Mouse (Mus musculus) T-helper 2 cell (primary cell): Measurements from ENCODE around the gene Dlgap1.

Experiments
- in situ Hi-C: fragments of 300-600 bp; cut with MboI, MseI; formaldehyde crosslinking; loops from one replicate; pipeline ENCODE4 v1.15.1; 2025; ENCODE audit warnings: high pct_unique_total_duplicates

The Dlgap1 gene

GRCm38 (mm10) chr17:70614407-70615060 is 645.7 kb downstream of the Dlgap1 start:
- in situ Hi-C loops: no loop called here

GRCm38 (mm10) chr17:70622493-70622892 is 653.6 kb downstream of the Dlgap1 start:
- in situ Hi-C loops: no loop called here

DNA sequence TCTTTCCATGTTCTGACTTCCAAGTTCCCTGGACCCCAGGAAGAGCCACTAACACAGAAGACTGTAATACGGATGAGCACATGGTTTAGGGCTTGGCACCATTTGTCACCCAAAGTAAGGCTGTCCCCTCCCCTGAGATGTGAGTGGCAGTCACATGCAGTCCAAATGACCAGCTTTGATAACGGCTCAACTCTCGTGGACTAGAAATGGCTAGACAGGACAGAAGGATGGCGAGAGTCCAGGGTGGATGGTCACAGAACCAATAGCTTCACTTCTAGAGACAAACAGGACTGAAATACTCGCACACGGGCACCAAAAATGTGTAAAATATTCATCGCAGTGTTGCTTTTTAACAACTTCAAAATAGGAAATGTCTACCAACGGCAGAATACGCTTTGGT is 657.5 kb downstream of the Dlgap1 start:
- in situ Hi-C loops: no loop called here

DNA sequence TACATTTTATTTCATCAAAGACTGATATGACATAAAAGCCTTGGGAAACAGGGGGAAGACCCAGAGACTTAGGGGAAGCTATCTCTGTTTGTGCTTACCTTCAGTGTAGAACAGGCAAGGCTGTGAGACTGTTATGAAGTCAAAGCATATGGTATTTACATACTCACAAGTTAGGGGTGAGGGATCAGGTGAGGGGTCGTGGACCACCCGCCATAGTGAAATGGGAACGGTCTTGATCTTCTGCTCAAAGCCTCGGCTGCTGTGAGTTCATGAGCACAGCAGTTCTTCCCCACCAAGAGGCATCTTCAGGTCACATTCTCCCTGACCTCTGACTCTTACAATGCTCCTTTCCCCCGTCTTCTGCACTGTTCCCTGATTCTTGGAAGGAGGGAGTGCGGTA is 658.1 kb downstream of the Dlgap1 start:
- in situ Hi-C loops: no loop called here

DNA sequence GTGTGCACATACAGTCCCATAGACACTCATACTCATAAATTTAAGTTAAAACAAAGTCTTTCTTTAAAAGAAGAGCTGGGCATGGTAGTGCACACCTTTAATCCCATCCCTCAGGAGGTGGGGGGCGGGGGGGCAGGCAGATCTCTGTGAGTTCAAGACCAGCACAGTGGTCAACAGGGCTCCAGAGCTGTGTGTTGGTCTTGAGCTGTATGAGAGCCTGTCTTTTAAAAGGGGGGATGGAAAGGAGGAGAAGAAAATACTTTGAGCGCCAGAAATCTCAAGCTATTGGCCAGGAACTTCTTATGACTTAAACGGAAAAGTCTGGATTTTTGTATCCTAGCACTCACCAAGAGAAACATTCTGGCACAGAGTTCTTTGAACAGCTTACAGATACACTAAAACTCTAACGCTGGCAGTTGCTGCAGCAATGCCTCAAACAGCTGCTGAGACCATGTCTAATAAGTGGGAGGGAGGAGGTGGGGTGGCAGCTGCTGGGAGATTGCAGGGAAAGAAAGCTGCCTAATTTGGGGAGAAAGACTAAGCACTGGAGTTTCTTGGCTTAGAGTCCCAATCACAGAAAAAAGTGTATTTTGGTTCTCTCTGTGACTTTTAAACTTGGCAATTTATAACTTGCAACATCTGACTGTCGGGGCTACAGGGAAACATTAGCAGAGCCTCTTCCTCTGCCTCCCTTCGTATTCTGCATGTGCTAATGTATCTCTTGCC is 660.9 kb downstream of the Dlgap1 start:
- in situ Hi-C loops: no loop called here

- in situ Hi-C loops: no loop called here
Observed at GRCm38 (mm10) chr17:70633181-70633944, 664.5 kb downstream of the Dlgap1 start.

- in situ Hi-C loops: no loop called here
Observed at GRCm38 (mm10) chr17:70643211-70643610, 674.3 kb downstream of the Dlgap1 start.

DNA sequence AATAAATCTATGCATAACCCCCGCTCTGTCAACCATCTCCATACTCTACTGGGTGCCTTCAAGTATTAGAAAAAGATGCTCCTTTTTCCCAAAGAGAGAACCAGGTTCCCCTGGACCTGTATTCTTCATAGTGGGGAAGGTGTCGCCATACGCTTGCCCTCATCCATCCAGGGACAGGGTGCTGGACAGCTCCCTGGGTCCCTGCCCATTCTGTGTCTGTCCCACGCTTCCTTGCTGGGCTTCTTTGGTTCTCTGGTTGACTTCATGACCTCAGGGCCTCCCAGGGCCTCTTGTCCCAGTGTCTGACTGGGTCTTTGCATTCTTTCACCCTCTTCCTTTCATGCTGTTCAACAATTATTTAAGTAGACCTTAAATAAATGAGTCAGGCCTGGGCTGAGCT is 677.8 kb downstream of the Dlgap1 start:
- in situ Hi-C loops: no loop called here

DNA sequence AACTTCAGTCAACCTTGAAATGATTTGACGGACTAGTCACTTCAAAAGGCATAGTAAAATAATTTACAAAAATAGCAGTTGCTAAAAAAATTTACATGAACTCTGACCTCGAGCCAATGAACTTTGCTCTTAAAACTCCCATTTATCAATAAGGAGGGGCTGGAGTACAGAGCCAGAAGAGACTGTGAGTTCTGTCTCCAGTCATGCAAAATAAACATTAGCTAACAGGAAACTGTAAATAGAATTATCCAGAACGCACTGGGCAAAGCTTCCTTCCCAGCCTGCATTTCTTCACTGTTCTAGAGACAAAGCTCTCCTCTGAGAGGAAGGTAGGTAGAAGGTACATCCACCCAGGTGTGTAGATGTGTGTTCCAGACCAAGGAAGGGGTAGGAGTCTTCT is 692.5 kb downstream of the Dlgap1 start:
- in situ Hi-C loops: loop anchor here (25.0 kb wide), 1 partner anchor 1174 kb away; no protein-coding TSS in a partner anchor

GRCm38 (mm10) chr17:70663992-70664391 is 695.1 kb downstream of the Dlgap1 start:
- in situ Hi-C loops: loop anchor here (25.0 kb wide), 1 partner anchor 1177 kb away; no protein-coding TSS in a partner anchor

GRCm38 (mm10) chr17:70664484-70665040 is 695.7 kb downstream of the Dlgap1 start:
- in situ Hi-C loops: loop anchor here (25.0 kb wide), 1 partner anchor 1177 kb away; no protein-coding TSS in a partner anchor

- in situ Hi-C loops: loop anchor here (25.0 kb wide), 1 partner anchor 1187 kb away; no protein-coding TSS in a partner anchor
Observed at GRCm38 (mm10) chr17:70673985-70674384, 705.1 kb downstream of the Dlgap1 start.

DNA sequence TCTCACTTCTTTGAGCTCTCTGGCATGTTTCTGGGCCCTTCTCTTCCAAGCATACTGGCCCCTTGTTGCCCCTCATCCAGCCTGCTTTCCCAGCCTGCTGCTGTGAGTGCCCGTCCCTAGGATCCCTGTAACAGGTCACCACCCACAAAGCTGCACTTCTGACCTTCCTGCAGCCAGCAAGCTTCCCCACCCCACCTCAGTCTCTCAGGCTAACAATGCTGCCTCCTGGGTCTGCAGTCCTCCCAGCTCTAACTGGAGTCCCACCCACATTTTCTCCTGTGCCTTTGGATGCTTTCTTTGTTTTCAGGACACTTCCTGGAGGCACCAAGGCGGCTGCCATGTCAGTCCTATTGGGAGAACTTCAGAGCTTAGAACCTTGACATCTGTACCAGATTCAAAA is 707.6 kb downstream of the Dlgap1 start:
- in situ Hi-C loops: no loop called here

- in situ Hi-C loops: no loop called here
Observed at GRCm38 (mm10) chr17:70683561-70684167, 714.8 kb downstream of the Dlgap1 start.

- in situ Hi-C loops: no loop called here
Observed at GRCm38 (mm10) chr17:70690174-70690573, 721.3 kb downstream of the Dlgap1 start.

GRCm38 (mm10) chr17:70690598-70690997 is 721.7 kb downstream of the Dlgap1 start:
- in situ Hi-C loops: no loop called here

DNA sequence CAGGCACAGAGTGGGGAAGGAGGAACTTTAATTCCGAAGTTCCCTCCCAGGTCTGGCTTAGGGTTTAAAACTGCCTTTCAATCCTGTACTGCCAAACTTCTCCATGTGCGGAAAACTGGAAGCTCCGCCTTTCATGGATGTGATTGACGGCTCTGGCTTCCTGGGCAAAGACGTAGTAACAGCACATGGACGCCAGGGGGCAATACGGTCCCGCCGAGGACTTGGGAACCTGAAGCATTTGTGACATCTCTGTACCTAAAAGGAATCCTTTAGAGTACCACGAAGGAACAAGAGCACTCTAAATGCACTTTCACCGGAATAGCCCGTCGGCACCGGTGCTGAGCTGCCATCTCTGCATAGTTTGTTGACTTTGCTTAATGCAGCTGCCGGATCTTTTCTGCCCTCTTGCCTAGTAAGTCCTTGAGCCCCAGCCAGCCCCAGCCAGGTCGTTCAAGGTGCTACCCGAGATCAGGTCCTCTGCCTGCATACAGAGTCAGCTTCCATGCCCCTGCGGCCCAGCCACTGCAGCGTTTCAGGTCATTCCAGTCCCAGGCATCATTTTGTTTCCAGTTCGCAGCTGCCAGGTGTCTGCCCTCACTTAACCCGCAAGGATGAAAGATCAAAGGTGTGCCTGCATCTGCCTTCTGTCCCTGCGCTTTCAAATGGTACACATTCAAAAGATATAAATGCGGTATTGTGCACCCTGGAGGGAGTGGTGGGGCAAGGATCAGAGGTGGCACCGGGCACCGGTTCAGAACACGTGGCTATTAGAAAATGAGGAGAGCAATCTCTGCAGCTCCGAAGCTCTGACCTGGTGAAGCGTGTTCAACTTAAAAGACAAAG is 738.3 kb downstream of the Dlgap1 start:
- in situ Hi-C loops: no loop called here

DNA sequence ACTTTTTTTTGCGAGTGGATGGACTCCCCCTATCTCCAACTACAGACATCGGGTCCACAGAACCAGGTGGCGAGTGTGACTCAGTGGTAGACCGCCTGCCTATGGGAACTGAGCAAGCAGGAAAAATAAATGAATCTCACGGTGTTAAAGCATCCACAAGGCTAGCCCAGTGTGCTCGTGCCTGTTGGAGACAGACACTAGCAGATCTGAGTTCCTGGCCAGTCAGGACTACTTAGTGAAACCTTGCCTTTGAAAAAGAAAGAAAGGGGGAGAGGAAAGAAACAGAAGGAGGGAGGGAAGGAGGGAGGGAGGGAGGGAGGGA is 738.9 kb downstream of the Dlgap1 start:
- in situ Hi-C loops: no loop called here

- in situ Hi-C loops: no loop called here
Observed at GRCm38 (mm10) chr17:70709545-70709944, 740.7 kb downstream of the Dlgap1 start.

DNA sequence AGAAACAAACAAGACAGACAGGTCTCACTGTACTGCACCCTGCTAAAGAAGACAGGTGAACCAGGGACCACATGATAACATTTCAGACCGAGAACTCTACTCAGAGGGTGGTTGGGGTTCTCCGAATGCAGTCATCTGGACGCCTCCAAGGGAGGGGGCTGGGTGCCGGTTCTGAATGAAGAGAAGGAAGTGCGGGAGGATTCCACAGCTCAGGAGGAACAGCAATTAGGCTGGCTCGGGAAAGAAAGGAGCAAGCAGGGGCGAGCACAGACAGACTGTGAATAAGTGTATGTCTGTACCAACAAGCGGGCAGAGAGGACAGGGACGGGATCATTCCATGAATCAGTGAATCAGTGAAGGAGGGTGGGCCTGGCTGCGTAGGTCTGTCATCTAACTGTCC is 744.6 kb downstream of the Dlgap1 start:
- in situ Hi-C loops: no loop called here
